Mouse (Mus musculus) T-helper 17 cell (primary cell): ENCODE measurements around the gene 1700037H04Rik.

ENCODE experiments used
- in situ Hi-C, 2 experiments: fragments of 300-600 bp; cut with MboI, MseI; formaldehyde crosslinking; loops; 1 replicate in 1 of 2; 2 replicates in 1 of 2; pipeline ENCODE4 v1.15.1; 2025; ENCODE audit warnings: high pct_unique_total_duplicates in 2 of 2

1700037H04Rik gene

DNA sequence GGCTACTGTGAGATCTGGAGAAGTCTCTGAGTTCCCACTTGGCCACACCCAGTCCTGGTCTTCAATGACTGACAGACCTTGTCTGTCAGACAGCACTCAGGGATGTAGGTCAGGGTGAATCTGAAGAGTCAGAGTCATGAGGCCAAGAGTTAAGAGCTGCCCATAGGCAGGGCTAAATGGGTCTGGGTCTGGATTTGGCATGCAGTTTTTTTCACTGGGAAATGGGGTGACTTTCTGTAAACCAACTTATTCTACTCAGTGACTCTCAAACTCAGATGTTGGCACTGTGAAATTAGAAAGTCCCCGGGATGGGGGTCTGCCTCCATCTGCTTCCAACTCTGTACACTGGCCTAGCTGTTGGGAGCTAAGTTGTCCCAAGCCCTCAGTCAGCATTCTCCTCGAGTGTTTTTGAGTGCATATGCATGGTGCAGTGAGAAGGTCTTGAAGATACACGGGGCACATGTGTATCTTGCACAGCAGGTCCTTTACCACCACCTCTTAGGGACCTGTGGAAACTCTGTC lies 31.2 kb downstream of the 1700037H04Rik start:
- in situ Hi-C loops: no loop called here

DNA sequence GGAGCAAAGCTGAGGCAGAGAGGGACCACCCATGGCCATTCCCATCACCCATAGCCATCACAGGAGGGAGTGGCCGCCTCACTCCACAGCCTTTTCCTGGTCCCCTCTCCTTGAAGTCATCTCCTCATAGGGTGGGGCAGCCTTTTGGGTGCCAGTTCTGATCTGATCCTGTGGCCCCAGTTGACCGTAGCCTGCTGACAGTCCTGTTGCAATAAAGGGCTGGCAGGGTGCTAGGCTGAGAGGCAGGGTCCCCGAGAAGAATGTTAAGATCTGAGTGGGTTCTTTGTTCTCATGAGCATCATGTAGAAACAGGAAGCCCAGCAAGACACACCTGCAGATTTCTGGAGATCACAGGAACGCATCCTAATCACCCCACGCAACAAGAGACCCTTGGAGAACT lies 31.7 kb downstream of the 1700037H04Rik start:
- in situ Hi-C loops: no loop called here

DNA sequence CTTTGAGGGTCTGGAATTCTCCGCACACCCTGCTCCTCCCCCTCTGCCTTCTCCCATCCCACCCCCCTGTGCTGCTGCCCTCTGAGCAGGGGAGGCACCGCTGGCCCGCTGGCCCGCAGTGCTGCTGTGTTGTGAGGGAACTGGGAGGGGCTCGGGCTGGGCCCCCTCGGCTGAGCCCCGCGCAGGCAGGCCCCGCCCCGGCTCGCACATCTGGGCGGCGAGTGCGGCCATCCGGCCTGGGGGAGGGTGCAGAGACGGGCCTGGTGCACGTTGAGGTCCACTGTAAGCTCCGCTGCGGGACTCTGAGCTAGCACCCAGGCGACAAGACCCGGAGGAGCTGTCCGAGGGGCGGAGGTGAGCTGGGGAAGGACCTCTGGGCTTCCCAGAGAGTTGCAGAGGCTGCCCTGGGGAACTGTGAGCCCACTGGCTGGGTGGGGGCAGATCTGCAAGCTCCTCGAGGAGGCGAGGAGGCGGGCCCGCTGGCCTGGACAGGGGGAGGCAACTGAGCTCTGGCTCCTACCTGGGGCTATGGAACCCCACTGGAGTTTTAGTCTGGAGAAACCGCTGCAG lies 32.6 kb downstream of the 1700037H04Rik start, which contains the start of gene Hspa12b:
Gene Hspa12b, plus strand, starts transcription at position 120 of the 570 bp plus-strand sequence.
- in situ Hi-C loops: no loop called here

DNA sequence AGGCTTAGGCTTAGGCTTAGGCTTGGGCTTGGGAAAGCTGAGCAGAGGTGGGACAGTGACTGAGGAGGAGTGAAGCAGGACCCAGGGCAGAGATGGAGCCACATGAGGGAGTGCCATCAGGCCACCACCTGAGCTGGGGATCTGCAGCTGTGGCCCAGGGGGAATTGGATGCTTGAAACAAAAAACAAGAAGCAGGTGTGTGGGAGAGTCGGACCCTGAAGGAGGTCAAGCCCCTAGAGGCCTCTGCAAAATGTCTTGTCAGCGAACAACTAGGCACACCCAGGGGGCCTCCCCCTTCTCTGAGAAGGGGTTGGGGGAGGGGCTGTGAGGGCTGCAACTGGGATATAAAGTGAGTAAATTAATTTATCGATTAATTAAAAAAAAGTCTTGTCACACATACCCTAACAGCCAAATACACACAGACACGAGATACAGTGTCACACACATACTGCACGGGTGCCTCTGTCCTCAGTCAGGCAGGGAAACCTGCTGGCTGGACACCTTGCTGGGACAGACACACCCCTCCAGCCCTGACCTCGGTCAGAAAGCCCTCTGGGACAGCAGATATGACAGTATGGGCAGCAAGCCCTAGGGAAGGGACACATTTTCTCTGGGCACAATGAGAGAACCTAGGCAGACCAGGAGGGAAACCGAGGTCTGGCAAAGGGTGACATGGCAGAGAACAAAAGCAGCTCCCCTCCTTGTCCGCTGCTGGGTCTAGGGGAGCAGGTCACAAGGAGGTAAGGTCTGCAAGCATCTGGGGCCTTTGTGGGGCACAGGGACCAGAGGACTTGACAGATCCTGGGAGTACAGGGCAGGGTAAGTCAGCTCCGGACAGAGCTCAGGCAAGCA lies 33.7 kb downstream of the 1700037H04Rik start:
- in situ Hi-C loops: no loop called here

DNA sequence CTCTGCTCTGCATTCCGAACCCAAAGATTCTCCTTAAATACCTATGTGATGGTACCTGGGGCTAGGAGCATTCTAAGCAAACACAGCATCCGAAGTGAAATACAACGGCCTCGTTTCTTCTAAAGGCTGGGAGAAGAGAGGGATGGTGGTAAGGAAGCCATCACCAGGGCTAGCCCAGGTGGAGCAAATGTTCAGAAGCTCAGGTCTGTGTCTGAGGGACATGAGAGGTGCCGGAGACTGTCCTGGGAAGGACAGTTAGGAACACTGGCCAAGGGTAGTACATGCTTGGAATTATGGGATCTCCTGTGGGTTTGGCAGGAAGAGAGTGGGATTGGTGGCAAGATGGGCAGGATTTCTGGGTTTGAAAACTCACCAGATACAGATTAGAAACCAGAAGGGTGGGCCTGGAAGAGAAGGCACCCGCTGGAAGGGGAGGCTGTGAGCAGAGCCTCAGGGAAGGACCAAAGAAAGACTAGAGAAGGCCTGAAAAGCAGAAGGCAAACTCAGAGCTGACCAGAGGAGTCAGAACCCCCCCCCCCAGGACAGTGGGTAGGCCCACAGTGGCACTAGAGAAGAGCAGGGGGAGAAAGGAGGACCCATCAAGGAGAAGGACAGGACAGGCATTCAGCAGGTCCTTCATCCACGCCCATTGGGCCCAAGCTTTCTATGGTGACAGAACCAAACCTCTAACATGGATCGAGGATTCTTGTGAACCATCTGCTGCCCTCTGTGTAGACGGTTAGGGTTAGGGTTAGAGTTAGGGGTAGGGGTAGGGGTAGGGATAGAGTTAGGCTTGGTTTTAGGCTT lies 34.5 kb downstream of the 1700037H04Rik start:
- in situ Hi-C loops: no loop called here

DNA sequence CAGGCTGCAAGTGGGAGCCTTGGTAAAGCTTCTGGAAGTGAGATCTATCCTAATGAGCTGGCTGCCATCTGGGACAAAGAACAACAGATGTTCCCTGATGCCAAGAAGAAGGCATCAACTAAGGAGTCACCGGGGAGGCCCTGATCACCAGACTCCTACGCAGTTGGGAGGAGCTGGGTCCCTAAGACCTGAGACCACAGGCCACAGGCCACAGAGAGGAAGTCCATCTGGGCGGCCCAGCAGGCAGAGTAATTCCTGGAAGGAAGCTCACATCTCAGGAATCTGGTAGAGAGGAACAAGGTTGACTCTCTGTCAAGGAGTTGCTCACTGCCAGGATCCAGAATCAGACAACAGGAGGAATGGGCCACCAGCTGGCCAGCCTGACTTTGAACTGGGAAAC lies 35.7 kb downstream of the 1700037H04Rik start:
- in situ Hi-C loops: loop anchor here in 1 of 2 experiments (25.0 kb wide), 1 partner anchor 1663 kb away; the partner anchor contains the start of gene Chgb

DNA sequence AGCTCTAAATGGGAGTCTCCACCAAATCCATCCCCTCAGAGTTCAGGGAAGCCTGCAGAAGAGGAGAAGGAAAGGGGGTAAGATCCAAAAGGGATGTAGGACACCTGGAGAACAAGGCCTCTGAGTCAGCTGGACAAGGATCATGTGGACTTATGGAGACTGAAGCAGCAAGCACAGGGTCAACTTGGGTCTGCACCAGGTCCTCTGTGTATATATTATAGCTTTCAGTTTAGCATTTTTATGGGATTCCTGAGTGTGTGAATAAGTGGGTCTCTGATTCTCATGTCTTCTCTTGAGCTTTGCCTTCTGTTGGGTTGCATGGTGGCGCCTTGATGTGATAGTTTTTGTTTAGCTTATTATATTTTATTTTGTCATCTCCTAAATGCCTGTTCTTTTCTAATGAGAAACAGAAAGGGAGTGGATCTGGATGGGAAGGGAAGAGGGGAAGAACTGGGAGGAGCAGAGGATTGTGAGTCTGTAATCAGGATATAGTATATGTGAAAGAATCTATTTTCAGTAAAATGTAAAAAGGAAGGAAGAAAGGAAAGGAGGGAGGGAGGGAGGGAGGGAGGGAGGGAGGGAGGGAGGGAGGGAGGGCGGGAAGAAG lies 40.8 kb downstream of the 1700037H04Rik start:
- in situ Hi-C loops: loop anchor here (10.0 to 25.0 kb wide), 2 partner anchors 1264 to 1668 kb away; partner anchors contain the start of gene Chgb (in 1 of the 2)

DNA sequence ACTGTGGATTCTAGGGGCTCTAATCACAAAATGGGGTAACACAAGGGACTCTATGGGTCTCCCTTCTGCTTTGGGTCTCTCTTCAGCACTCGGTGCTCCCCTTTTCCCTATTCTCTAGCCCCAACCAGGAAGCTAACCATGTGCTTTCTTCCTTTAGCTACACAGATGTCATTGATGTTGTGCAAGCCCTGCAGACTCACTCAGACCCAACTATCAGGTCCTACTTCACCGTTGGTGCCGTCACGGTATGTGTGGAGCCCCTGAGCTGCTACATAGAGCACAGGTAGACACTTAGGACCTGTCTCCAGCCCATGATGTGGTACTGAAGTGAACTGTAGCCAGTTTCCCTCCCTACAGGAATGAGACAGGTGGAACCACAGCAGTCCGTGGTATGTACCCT lies 53.9 kb downstream of the 1700037H04Rik start:
- in situ Hi-C loops: loop anchor here (5.0 to 25.0 kb wide), 2 partner anchors 374 to 1681 kb away; partner anchors contain the start of gene Chgb (in 1 of the 2)

DNA sequence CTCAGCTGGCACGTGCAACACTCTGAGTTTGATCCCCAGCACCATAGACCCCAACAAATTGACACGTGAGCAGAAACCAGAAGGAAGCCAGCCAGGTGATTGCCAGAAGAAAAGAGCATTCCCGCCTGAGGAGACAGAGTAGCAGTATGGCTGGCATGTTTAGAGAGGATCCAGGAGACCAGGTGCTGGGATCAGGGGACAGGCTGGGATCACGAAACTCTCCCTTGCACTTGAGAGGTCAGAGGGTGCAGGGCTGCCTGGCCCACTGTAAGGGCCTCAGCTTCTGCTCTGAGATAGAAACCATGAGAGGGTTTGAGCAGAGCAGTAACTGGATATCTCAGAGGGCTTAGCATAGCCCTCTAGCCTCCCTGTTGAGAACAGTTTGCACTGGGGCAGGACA lies 54.8 kb downstream of the 1700037H04Rik start:
- in situ Hi-C loops: loop anchor here (5.0 to 25.0 kb wide), 2 partner anchors 373 to 1682 kb away; partner anchors contain the start of gene Chgb (in 1 of the 2)

DNA sequence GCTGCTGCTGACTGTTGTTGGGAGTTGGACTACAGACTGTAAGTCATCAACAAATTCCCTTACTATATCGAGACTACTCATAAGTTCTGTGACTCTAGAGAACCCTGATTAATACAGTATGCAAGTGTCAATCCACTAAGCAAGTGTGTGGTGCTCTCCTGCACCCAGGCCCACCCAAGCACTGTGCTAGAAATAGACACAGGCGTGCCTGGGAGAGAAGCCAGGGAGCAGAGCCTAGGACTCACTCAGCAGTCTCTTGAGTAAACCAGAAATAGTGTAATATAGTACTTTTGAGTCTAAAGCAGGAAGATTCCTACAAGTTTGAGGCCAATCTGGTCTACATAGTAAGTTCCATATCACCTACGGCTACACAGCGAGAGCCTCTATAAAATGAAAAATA lies 55.9 kb downstream of the 1700037H04Rik start:
- in situ Hi-C loops: loop anchor here in 1 of 2 experiments (25.0 kb wide), 1 partner anchor 1683 kb away; the partner anchor contains the start of gene Chgb

DNA sequence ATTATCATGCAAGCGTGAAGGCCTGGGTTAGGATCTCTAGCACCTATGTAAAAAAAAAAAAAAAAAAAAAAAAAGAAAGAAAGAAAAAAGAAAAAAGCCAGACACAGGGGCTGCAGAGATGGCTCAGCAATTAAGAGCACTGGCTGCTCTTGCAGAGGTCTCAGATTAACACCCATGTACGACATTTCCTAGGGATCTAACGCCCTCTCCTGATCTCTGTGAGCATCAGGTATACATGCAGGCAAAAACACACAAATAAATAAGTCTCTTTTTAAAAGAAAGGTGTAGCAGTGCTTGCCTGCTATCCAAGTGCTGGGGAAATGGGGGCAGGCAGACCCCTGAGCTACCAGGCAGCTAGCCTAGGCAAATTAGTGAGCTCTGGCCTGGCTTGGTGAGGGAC lies 58.4 kb downstream of the 1700037H04Rik start:
- in situ Hi-C loops: loop anchor here in 1 of 2 experiments (25.0 kb wide), 1 partner anchor 1686 kb away; the partner anchor contains the start of gene Chgb

DNA sequence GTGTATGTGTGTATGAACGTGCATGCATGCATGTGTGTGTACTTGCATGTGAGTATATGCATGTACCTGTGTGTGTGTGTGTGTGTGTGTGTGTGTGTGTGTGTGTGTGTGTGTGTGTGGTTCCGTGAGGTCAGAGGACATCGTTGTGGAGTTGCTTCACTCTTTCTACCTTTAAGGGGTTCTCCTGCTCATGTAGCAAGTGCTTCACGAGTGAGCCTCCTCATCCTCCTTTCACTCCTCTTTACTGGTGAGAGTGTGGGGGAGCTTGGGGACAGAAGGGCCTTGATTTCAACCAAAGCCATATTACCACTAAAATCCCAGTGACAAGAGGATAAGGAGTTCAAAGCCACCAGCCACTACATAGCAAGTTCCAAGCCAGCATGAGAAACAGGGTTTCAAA lies 62.8 kb downstream of the 1700037H04Rik start:
- in situ Hi-C loops: loop anchor here (5.0 to 10.0 kb wide), 3 partner anchors 150 to 418 kb away; no protein-coding TSS in a partner anchor
